In the genomic region with DNA sequence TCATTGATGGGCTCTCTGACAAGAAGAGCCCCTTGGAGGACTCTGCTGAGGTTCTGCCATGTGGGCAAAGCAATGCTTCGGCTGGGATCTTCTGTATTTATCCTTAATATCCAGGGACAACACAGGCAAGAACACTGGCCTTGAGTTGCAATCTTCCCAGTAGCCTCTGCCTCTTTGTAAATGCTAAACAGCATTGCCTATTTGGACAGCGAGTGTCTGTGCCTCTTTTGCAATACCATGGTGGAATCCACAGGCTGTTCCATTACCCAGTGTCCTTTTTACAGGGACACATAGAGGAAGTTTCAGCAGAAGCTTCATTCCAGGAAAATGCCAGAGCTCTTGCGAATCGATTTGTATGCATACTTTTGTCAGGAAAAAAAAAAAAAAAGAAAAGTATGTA, we compare ENCODE assay signal across 23 mouse cellular contexts. TPM values are rescaled to one million over a fixed set of nuclear protein-coding genes. Genes with fewer than 3 reads are reported as not detected.
A peak's percentile ranks its signal among the peaks of the same experiment; 100 is the strongest.
DNase-seq lines count a peak whose midpoint lies in the region; TF ChIP-seq lines count a peak whose summit lies in the region.
"Had no signal": no experiment of that assay in that cellular context is flagged by ENCODE, and none has a peak within 500 bp of the region (broad histone marks: within the 10 kb centered on the region; RNA-seq: fewer than 3 reads in every experiment).

No protein-coding gene starts in this region.

- peak; percentile 52 for DNase-seq in adrenal gland, adult 2 months
- no peak for DNase-seq in adrenal gland, postnatal 25 days
- no peak for DNase-seq in layer of hippocampus, adult 2 months (ENCODE audit: low spot score in 2 of 2)
- no peak for DNase-seq in layer of hippocampus, adult 11-12 months (ENCODE audit: low spot score)
- peak; percentile 50 for DNase-seq in lung, postnatal 25 days (ENCODE audit: low spot score)
- DNase-seq in lung, postnatal 10 days: no peak
- DNase-seq in embryo, embryonic 9.5 days (ENCODE audit: extremely low spot score): no peak
- DNase-seq: cerebellum, adult 2 months; cerebellum, postnatal 25 days; gastrocnemius, postnatal 10 days; kidney, postnatal 36 days; layer of hippocampus, adult 9-11 months; lung, embryonic 14.5 days; midbrain, embryonic 14.5 days; retina, postnatal 1 day; right cerebral cortex, postnatal 25 days; spleen, adult 18-20 months; thymus, postnatal 14 days had no signal

- H3K79me3 ChIP-seq in C2C12 (ENCODE audit: low read depth): no peaks in the 10 kb centered on the region

- no peak for TF ChIP-seq CTCF in layer of hippocampus, adult 2 months (conservative IDR thresholded peaks at IDR 0.05)
- no peak for TF ChIP-seq CTCF in C2C12 (IDR thresholded peaks at IDR 0.05; ENCODE audit: control insufficient read depth, insufficient read depth, insufficient read length)

- no peaks in the 10 kb centered on the region for H3K36me3 ChIP-seq in C2C12 (ENCODE audit: control insufficient read depth, insufficient read depth)
- H3K36me3 ChIP-seq: forebrain, embryonic 15.5 days; hindbrain, embryonic 10.5 days; intestine, embryonic 15.5 days; limb, embryonic 13.5 days had no signal

- H3K27me3 ChIP-seq in C2C12 (ENCODE audit: control insufficient read depth, insufficient read depth, insufficient read length): no peaks in the 10 kb centered on the region
- H3K27me3 ChIP-seq: forebrain, embryonic 15.5 days; intestine, embryonic 15.5 days; limb, embryonic 13.5 days had no signal

- no peaks in the 10 kb centered on the region for H3K79me2 ChIP-seq in C2C12 (ENCODE audit: control insufficient read depth, insufficient read depth)

- 0 out of 2 replicates have a peak overlapping the region, but pooled peaks have one; percentile 46 for H3K27ac ChIP-seq in layer of hippocampus, adult 2 months
- H3K27ac ChIP-seq: forebrain, embryonic 15.5 days; hindbrain, embryonic 10.5 days; intestine, embryonic 15.5 days; limb, embryonic 13.5 days had no signal

- no peak overlapping the region for H3K4me3 ChIP-seq in layer of hippocampus, adult 2 months
- H3K4me3 ChIP-seq in C2C12 (ENCODE audit: insufficient read depth, poor library complexity, severe bottlenecking): no peak overlapping the region
- H3K4me3 ChIP-seq: forebrain, embryonic 15.5 days; hindbrain, embryonic 10.5 days; intestine, embryonic 15.5 days; limb, embryonic 13.5 days had no signal

- H3ac ChIP-seq in C2C12 (ENCODE audit: control insufficient read depth, insufficient read length, low read depth): no peak overlapping the region

TF ChIP-seq in C2C12, 6 proteins besides CTCF, POLR2A, EP300 and RAD21:
- TF ChIP-seq CEBPB (IDR thresholded peaks at IDR 0.05; ENCODE audit: low read depth): peak; percentile 63
- TF ChIP-seq FOSL1 (IDR thresholded peaks at IDR 0.05; ENCODE audit: insufficient read depth, low read length, poor library complexity, severe bottlenecking): no peak
- TF ChIP-seq MYOD1 (IDR thresholded peaks at IDR 0.05; ENCODE audit: control insufficient read depth, insufficient read length, low read depth): no peak

RNA-seq across cellular contexts. Expression of gene Rock2, which starts 30.2 kb away (rescaled TPM):
- 10 to 100 TPM; 71.9 to 74.6 TPM for total RNA-seq in adrenal gland, adult 2 months (2021)
- polyA plus RNA-seq in adrenal gland, adult 2 months (2012; rRNA removed): 2.1 and 2.5 TPM in 2 replicates
- 82.9 and 88.5 TPM in 2 replicates for total RNA-seq in adrenal gland, postnatal 25 days (2021)
- 100 to 1,000 TPM; 131 to 133 TPM for total RNA-seq in layer of hippocampus, adult 2 months (2021)
- polyA plus RNA-seq in C2C12 (2012; fragmentation: generic; extraction: Trizol): 15.9 TPM

RNA-seq across cellular contexts. Expression of gene E2f6, which starts 53.7 kb away (rescaled TPM):
- 10 to 100 TPM; 35.9 to 46.1 TPM for total RNA-seq in adrenal gland, adult 2 months (2021)
- 16.4 and 18.6 TPM in 2 replicates for polyA plus RNA-seq in adrenal gland, adult 2 months (2012; rRNA removed)
- 39.1 and 46.5 TPM in 2 replicates for total RNA-seq in adrenal gland, postnatal 25 days (2021)
- total RNA-seq in layer of hippocampus, adult 2 months (2021): 10 to 100 TPM; 28.3 to 32.7 TPM
- 19.0 TPM for polyA plus RNA-seq in C2C12 (2012; fragmentation: generic; extraction: Trizol)

Comparison
In these comparisons a context has a peak if more than half of its experiments do, and no peak if none do; other contexts are left out.
1. DNase-seq: peak in adrenal gland, adult 2 months (single experiment) and lung, postnatal 25 days (single experiment); none in adrenal gland, postnatal 25 days (single experiment), layer of hippocampus, adult 2 months (0 of 2), layer of hippocampus, adult 11-12 months (single experiment), lung, postnatal 10 days (single experiment) and embryo, embryonic 9.5 days (single experiment).